Mouse (Mus musculus): ENCODE measurements around the gene Nsmce1.

- no peak for TF ChIP-seq CTCF (IDR thresholded peaks at IDR 0.05 in 2 of 3, conservative IDR thresholded peaks at IDR 0.05 in 1 of 3; ENCODE audit: control insufficient read depth in 1 of 3, insufficient read depth in 1 of 3, low read depth in 2 of 3, low read length in 3 of 3, poor library complexity in 1 of 3, severe bottlenecking in 1 of 3)
- no peak for TF ChIP-seq EP300 (IDR thresholded peaks at IDR 0.05; ENCODE audit: low read depth in 1 of 2, low read length in 2 of 2)
- 0 out of 2 replicates have a peak, but pooled peaks have one; percentile 42 for TF ChIP-seq MXI1 (IDR thresholded peaks at IDR 0.05; ENCODE audit: low read depth, low read length)
- TF ChIP-seq MAZ (IDR thresholded peaks at IDR 0.05; ENCODE audit: low read depth, low read length): 0 out of 2 replicates have a peak, but pooled peaks have one; percentile 36
- TF ChIP-seq TCF12 (IDR thresholded peaks at IDR 0.05; ENCODE audit: low read depth, low read length): no peak
- no peak for TF ChIP-seq POLR2A (IDR thresholded peaks at IDR 0.05; ENCODE audit: control insufficient read depth in 1 of 2, insufficient read depth in 1 of 2, low read depth in 1 of 2, low read length in 2 of 2, poor library complexity in 1 of 2)
- no peak for TF ChIP-seq CHD2 (IDR thresholded peaks at IDR 0.05; ENCODE audit: low read length)
- TF ChIP-seq KAT2A (conservative IDR thresholded peaks at IDR 0.05; ENCODE audit: low read depth, low read length): no peak
- no peak for TF ChIP-seq TAL1 (IDR thresholded peaks at IDR 0.05; ENCODE audit: low read length)
- TF ChIP-seq SMC3 (IDR thresholded peaks at IDR 0.05; ENCODE audit: low read depth, low read length): no peak
- peak; percentile 81 for TF ChIP-seq MAX (IDR thresholded peaks at IDR 0.05; ENCODE audit: low read length)
- TF ChIP-seq UBTF (IDR thresholded peaks at IDR 0.05; ENCODE audit: borderline replicate concordance, insufficient read depth, low read depth, low read length): no peak
- TF ChIP-seq RCOR1 (IDR thresholded peaks at IDR 0.05; ENCODE audit: low read depth, low read length): no peak
- TF ChIP-seq TBP (IDR thresholded peaks at IDR 0.05; ENCODE audit: low read depth, low read length): no peak
Observed at GRCm38 (mm10) chr7:125511852-125512251, 20.5 kb upstream of the Nsmce1 start.
